Mouse (Mus musculus): ENCODE measurements at regions not wholly inside any gene's neighbourhood (a gene's known extent, or its start where the extent isn't known, plus 50 kb on each side); places are given as distances from the start of the nearest gene placed in this dataset.

GRCm38 (mm10) chr10:66864161-66864862 lies 231.6 kb upstream of the Jmjd1c start:
- DNase-seq, result no peak

DNA sequence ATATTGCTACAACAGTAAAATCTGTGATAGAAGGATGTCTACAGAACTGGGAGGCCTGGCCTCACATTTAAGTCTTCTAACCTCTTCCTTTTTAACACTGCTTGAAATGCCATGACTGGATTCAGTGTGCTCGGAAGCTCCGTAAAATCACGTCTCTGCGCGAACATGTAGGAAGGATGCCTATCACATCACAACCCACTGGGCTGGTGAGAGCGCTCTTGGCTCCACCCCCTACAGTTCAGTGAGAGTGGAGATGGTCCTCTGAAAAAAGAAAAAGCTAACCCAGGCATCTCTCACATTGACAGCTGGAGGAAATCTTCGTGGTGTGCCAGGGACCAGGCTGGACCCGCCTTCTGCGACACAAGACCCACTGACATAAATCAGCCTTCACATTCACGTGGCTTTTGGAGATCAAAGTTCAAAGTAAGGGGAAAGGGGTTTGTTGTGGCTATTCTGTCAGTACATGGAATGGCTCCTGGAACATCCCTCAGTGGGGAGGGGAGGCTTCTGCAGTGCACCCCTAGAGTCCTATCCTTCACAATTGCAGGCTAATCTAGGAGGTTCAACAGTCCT lies 230.8 kb upstream of the Jmjd1c start:
- no peak for DNase-seq

DNA sequence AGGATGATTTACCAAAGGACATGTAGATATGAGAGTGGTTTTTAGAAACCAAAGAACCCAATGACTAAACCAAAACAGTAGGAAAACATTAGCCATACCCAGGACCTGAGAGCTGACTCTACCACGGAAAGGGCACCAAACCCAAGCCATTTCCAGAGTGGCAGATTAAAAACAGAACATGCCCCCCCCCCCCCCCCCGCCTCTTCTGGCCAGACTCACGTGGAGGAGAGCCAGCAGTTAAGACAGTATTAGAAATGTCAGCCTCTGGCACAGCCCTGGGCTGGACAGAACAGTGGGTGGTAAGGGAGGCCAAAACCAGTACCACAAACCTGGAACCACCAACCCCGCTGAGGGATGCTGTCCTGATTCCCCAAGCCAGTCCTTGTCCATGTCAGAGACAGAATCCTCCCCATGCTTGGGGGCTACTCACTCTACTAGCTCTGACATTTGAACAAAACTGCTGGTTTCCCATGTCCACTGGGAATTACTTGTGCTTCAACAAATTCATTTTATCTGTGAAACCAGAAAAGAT lies 224.7 kb upstream of the Jmjd1c start:
- DNase-seq, result no peak

DNA sequence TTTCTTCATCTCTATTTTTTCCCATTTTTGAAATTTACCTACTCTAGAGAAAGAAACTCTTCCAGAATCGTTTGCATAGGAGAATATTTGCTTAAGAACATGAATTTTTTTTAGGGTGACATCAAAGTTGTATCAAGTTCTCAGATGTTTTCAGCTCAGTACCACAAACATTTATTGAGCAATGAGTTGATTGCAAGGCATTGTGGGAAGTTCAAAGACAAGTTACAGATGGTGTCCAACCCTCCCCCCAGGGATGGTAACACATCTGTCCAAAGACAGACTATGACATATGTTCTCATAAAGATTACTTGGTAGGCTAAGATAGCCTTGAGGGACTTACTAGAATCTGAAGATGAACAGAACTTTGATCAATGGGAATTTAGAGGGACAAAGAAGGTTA lies 224.3 kb upstream of the Jmjd1c start:
- no peak for DNase-seq

GRCm38 (mm10) chr10:66873468-66873867 lies 222.5 kb upstream of the Jmjd1c start:
- no peak for DNase-seq

DNA sequence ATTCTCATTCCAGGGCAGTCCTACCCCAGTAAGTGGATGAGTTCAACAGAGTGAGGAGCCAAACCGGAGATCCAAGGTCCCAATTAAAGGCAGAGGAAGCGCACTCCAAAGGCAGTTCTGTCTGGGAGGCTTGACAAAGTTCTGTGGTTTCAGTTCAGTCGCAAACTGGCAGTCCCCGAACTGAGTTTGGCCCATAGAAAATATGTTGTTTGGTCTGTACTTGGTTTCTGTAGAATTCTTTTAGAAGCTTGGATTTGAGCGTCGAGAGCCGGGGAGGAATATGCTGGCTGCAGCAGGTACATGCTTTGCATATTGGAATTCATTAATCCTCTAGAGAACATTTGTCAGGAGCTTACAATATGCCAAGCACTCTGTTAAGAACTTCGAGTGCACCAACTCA lies 216.9 kb upstream of the Jmjd1c start:
- no peak for DNase-seq

DNA sequence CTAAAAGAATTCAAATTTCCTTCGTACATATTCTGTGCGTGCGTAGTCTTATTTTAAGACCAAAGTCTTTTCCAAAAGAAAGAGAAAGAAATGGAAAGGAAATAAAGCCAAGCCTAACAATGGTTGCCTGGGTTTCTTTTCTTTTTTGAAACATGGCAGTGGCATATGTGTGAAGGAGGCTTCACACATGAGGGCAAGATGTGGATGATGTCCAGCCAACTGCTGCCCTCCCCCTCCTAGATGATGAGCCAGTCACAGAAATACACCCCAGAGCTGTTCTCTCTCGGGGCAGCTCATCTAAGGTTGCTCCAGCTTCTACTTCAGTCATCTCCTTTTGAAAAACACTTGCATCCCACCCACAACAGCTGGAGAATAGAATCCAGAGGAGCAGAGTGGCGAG lies 213.1 kb upstream of the Jmjd1c start:
- DNase-seq, result no peak

- no peak for DNase-seq
These were observed 210.3 kb upstream of the Jmjd1c start for GRCm38 (mm10) chr10:66885575-66885974.

- no peak for DNase-seq
These were observed 206.0 kb upstream of the Jmjd1c start for GRCm38 (mm10) chr10:66889786-66890555.

- no peak for DNase-seq
These were observed 204.1 kb upstream of the Jmjd1c start for GRCm38 (mm10) chr10:66891811-66892210.

DNA sequence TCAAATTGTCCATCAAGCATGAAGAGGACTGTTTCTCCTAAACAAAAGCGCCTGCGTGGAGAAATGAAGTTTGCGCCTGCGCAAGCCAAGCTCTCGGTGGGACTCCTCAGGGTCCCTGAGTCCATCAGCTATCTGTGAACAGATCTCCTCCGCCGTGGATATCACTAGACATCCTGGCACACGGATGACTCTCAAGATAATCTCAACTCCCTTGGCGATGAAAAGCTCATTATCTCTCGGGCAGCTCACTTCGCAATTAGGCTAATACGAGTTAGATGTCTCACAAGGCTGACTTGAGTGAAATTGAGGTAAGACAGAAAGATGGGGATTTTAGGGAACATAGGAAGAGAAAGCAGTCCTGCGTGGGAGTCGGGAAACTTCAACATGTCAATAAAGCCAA lies 202.1 kb upstream of the Jmjd1c start:
- DNase-seq, result no peak

DNA sequence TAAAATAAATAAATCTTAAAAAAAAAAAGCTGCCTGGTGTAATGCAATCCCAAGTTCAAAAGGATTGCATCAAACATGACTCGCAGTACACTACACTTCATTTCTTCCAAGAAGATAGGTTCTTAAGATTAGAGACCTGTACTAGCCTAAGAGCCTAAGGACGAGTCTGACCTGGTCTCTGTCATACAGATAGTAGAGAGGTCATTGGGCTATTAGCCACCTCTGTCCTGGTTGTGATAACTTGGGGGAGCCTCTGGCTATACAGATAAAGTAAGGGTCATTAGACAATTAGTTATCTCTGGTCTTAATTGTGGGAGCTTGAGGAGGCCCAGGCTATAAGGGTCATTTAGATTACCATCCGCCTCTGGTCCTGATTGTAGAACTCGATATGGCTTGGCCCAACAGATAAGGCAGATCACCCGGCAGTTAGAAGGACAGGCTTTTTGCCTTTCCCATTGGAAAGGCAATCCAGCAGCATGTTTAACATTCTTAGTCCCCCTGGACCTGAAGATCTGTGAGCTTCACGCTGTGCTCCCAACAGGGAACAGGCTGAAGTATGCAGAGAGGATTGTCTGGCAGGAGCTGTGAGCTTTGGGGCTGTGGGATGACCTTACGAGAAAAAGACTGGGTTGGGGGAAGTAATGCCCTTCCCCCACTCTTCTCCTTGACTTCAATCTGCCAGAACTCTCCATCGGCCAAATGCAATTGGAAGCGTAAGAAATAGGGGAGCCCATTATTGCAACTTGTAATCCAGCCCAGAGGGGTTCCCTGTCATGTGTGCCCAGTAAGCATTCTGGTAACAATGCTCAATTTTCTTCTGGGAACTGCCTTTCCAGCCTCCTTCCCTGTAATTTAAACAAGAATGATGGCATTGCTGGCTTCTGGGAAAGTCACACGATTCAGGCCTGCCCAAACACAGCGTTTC lies 199.0 kb upstream of the Jmjd1c start:
- DNase-seq, result no peak

GRCm38 (mm10) chr10:66899724-66900123 lies 196.2 kb upstream of the Jmjd1c start:
- no peak for DNase-seq

DNA sequence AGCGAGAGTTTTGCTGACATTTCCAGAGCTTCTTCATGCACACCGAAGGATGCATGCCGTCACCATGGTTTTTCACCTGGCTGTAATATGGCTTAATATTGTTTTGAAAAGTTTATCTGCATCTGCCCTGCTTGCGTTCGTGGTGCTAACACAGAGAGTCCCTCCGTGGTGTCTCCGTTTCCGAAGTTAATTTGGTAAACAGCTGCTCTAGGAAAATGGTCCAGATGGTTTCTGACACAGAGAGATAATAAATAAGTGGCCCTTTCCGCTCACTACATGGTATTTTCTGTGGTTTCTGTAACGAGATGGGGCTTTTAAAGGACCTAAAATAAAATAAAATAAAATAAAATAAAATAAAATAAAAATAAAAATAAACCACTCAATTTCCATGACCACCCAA lies 195.1 kb upstream of the Jmjd1c start:
- DNase-seq, result no peak

GRCm38 (mm10) chr10:66901873-66902272 lies 194.1 kb upstream of the Jmjd1c start:
- DNase-seq, result no peak

DNA sequence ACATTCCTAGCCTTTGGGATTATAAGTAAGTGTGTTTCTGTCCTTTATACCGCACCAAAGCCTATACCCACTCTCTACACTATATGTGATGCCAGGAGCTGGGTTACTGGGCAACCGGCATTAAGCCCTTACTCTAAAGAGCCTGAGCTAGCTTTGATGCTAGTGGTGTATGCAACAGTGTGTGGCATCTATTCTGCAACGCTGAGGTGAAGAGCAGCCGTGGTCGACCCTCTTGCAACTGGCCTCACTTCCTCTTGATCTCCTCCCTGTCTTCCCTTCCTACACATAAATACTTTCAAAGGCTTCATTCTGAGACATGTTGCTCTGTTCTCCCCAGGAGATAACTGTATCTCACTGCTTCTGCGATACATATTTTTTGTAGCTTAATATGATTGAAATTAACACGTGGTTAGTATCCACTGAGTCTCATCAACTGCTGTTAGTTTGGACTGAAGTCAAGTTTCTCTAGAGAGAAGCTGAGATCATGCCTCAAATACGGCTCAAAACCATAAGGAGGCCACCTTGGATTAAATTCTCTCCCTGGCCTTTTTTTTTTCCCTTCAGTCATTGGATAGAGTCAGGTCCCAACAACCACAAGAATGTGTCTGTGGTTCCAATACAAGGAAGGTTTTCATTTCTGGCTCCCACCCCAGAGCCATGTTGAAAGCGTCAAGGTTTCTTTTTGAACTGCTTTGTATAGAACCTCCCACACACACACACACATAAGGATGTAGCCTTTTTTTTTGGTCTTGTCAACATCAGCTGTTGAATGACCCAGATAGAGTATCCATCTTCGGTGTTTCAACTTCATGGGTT lies 191.2 kb upstream of the Jmjd1c start:
- no peak for DNase-seq

- DNase-seq, result no peak
These were observed 188.1 kb upstream of the Jmjd1c start for GRCm38 (mm10) chr10:66907842-66908241.

- peak; percentile 47 to 72 for DNase-seq
These were observed 186.6 kb upstream of the Jmjd1c start for GRCm38 (mm10) chr10:66909204-66909889.

DNA sequence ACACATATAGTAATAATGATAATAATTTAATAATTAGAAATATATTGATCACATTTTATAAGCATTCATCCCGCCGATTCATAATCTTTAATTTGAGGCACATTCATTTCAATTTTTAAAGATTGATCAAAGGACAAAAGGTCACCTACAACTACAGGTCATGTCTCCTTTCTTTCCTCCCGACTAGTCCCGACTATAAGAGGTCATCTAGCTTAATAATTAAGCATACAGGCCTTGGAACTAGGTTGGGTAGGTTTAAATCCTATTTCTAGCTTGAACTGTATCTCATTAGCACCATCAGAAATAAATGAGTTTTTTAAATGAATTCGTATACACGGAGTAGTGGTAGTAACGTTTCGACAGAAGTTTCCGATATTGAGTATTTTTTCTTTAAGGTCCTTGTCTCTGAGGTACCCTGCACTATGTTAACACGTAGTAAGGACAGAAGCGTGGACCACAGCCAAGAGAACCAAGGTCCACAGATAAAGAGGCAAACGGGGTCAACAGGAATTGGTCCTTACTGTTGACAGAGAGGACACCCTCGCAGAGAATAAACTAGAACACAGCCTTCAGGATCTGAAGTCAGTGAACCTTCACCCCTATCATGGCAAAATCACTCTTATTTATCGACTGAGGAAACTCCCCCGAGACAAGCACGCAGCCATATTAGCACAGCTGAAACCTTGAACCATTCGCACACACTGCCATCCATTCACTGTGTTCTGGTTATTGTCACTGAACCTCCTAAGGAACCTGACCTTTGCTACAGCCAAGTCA lies 185.8 kb upstream of the Jmjd1c start:
- no peak for DNase-seq

GRCm38 (mm10) chr10:66911261-66911911 lies 184.5 kb upstream of the Jmjd1c start:
- DNase-seq, result peak in 1 of 2 experiments; percentile 46
